Mouse (Mus musculus) midbrain, embryonic 16.5 days (tissue): ENCODE data around the gene Gm19668. TPM values are rescaled to one million over a fixed set of nuclear protein-coding genes. Genes with fewer than 3 reads are reported as not detected.
"Not testable (repeated sequence)": the region's sequence is repeated elsewhere in the genome, so short reads cannot be mapped to it uniquely, and the experiment has no call there.

ENCODE experiments used
- ATAC-seq: fragments of 200-750 bp; cut with Nextera tagmentation; 2 replicates; pipeline ENCODE4 v1.8.0; 2017; ENCODE audit warnings: moderate TSS enrichment
- H3K27ac ChIP-seq: fragments of 300-500 bp; sonication (generic); 2 replicates; pipeline ENCODE4 v1.5.1; 2014; ENCODE audit warnings: mild to moderate bottlenecking, low read length, mixed read lengths
- H3K27me3 ChIP-seq: fragments of 300-500 bp; sonication (generic); 2 replicates; pipeline ENCODE4 v1.6.1; 2014; ENCODE audit warnings: low read depth, low read length, mixed read lengths; ENCODE audit not compliant: control insufficient read depth, insufficient read depth
- H3K36me3 ChIP-seq: fragments of 300-500 bp; sonication (generic); 2 replicates; pipeline ENCODE4 v1.6.1; 2014; ENCODE audit warnings: mild to moderate bottlenecking, low read length, moderate library complexity, mixed read lengths; ENCODE audit not compliant: control insufficient read depth, insufficient read depth
- H3K4me1 ChIP-seq: fragments of 300-500 bp; sonication (generic); 2 replicates; pipeline ENCODE4 v1.6.1; 2014; ENCODE audit warnings: mild to moderate bottlenecking, low read length, mixed read lengths; ENCODE audit not compliant: control insufficient read depth, insufficient read depth
- H3K4me2 ChIP-seq: fragments of 300-500 bp; sonication (generic); 2 replicates; pipeline ENCODE4 v1.6.1; 2014; ENCODE audit warnings: mild to moderate bottlenecking, low read length, mixed read lengths
- H3K4me3 ChIP-seq: fragments of 300-500 bp; sonication (generic); 2 replicates; pipeline ENCODE4 v1.5.1; 2014; ENCODE audit warnings: low read depth, mild to moderate bottlenecking, low read length, moderate library complexity, mixed read lengths
- H3K9ac ChIP-seq: fragments of 300-500 bp; sonication (generic); 2 replicates; pipeline ENCODE4 v1.6.1; 2014; ENCODE audit warnings: low read depth, low read length, mixed read lengths
- H3K9me3 ChIP-seq: fragments of 300-500 bp; sonication (generic); replicated peaks from 2 replicates; pipeline ENCODE4 v1.6.1; 2014; ENCODE audit warnings: mild to moderate bottlenecking, low read length, mixed read lengths; ENCODE audit not compliant: control insufficient read depth, poor library complexity, severe bottlenecking
- WGBS: fragments of 180-500 bp; shearing (Covaris S2); extraction: QIAGEN DNeasy Blood & Tissue Kit; methylation state at CpG from one replicate; pipeline ENCODE4 v1.1.7; 2014; 5-methylcytosine and 5-hydroxymethylcytosine counted together
- polyA plus RNA-seq: library from polyadenylated mRNA; unstranded; fragments of >200 nt; fragmentation: Nextera tagmentation; extraction: Ambion mirVana; gene quantifications from 2 replicates; pipeline ENCODE4 v1.2.1, GENCODE M21; 2015

Gm19668 gene
- polyA plus RNA-seq, 1 experiment from 2014 or later = not detected

DNA sequence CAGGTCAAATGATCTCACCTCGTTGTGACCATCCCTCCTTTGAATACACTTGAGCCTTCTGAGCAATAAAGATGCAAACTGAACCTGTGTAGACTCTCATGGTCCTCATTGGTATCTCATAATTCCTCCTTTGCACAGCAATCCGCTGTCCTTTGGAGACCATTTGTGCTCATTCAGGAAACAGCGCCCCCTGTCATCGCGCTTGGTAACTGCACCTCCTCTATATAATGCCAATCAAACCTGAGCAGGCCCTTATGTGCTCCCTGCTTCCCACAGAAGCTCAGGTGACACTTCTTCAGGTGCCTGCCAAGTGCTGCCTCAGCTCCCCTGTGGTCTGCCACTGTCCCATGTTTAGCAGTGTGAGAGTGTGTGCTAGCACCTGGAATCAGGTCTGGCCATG, 16.6 kb upstream of the Gm19668 start:
- no peak for ATAC-seq
- Histone ChIP-seq H3K9ac (no peak overlapping the region), H3K27ac (no peak overlapping the region), H3K36me3 (no peaks in the 10 kb centered on the region), H3K27me3 (no peaks in the 10 kb centered on the region), H3K9me3 (no peaks in the 10 kb centered on the region), H3K4me3 (no peak overlapping the region), H3K4me2 (no peak overlapping the region), H3K4me1 (no peaks in the 10 kb centered on the region)
- 38% methylated on average over 5 of the region's 5 CpGs for WGBS

DNA sequence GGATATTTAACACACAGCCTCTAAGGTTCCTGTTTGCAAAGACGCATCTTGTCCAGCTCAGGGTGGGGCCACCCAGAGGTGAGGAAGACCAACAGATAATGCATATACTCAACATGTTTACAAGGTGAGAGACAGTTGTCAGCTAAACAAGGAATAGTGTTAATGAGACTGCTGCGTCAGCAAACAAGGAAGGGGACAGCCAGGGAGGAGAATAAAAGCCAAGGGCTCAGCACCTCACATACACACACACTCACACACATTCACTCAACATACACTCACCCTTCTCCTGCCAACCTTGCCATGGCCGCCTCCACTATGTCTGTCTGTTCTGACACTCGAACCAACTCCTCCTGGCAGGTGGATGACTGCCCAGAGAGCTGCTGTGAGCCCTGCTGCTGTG, 15.4 kb upstream of the Gm19668 start, which contains the start of gene Gm2696:
Gm2696 (plus strand) TSS at position 301 of the 400 bp plus-strand sequence.
- Histone ChIP-seq H3K9ac (no peak within 1 kb of the TSS), H3K36me3 (no peaks in the 10 kb centered on the region), H3K4me2 (no peak within 1 kb of the TSS), H3K4me3 (no peak within 1 kb of the TSS), H3K27me3 (no peaks in the 10 kb centered on the region), H3K27ac (no peak within 1 kb of the TSS), H3K4me1 (no peaks in the 10 kb centered on the region), H3K9me3 (no peaks in the 10 kb centered on the region)
- ATAC-seq = no peak
- WGBS = 62% methylated on average over 4 of the region's 4 CpGs

DNA sequence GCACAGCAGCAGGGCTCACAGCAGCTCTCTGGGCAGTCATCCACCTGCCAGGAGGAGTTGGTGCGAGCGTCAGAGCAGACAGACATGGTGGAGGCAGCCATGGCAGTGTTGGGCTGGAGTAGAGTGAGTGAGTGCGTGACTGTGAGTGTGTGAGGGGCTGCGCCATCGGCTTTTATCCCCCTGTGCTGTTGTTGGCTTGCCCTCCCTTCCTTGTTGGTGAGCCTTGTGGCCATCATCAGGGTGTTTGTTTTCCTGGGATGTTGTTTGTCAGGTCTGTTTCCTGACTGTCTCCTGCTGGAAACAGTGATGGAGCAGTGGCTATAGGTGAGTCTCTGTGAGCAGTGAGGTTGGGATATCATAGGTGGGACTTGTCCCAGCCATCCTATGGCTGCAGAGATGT, 12.8 kb upstream of the Gm19668 start, which contains the start of gene Gm9507:
Gm9507 (minus strand) TSS at position 101 of the 400 bp plus-strand sequence.
- Histone ChIP-seq H3K4me2 (no peak within 1 kb of the TSS), H3K27me3 (no peaks in the 10 kb centered on the region), H3K9me3 (no peaks in the 10 kb centered on the region), H3K36me3 (no peaks in the 10 kb centered on the region), H3K4me1 (no peaks in the 10 kb centered on the region), H3K9ac (no peak within 1 kb of the TSS), H3K27ac (no peak within 1 kb of the TSS), H3K4me3 (no peak within 1 kb of the TSS)
- no peak for ATAC-seq
- 69% methylated on average over 5 of the region's 5 CpGs for WGBS

DNA sequence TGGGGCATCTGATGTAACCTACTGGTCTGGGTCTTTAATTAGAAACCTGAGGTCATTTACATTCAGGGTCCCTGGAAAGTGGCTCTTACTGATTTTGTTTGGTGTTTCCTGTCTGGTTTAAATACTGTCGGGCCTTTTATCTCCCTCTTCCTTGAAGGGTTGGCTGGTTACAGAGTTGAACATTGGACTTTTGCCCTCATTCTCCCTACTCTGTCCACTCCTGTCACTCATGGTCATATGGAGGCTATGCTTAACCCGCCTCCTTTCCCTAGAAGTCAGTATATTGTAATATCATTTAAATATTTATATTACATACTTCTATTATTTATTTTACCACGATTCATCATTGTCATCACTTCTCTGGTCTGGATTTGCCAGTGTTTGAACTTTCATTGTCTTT, 5.2 kb upstream of the Gm19668 start:
- no peak overlapping the region for H3K9ac ChIP-seq
- H3K4me1 ChIP-seq = no peaks in the 10 kb centered on the region
- H3K9me3 ChIP-seq = no peaks in the 10 kb centered on the region
- no peak overlapping the region for H3K4me3 ChIP-seq
- ATAC-seq = no peak
- no peak overlapping the region for H3K4me2 ChIP-seq
- no peak overlapping the region for H3K27ac ChIP-seq
- H3K36me3 ChIP-seq = no peaks in the 10 kb centered on the region
- WGBS = 85% methylated on average over 3 of the region's 3 CpGs
- H3K27me3 ChIP-seq = no peaks in the 10 kb centered on the region

DNA sequence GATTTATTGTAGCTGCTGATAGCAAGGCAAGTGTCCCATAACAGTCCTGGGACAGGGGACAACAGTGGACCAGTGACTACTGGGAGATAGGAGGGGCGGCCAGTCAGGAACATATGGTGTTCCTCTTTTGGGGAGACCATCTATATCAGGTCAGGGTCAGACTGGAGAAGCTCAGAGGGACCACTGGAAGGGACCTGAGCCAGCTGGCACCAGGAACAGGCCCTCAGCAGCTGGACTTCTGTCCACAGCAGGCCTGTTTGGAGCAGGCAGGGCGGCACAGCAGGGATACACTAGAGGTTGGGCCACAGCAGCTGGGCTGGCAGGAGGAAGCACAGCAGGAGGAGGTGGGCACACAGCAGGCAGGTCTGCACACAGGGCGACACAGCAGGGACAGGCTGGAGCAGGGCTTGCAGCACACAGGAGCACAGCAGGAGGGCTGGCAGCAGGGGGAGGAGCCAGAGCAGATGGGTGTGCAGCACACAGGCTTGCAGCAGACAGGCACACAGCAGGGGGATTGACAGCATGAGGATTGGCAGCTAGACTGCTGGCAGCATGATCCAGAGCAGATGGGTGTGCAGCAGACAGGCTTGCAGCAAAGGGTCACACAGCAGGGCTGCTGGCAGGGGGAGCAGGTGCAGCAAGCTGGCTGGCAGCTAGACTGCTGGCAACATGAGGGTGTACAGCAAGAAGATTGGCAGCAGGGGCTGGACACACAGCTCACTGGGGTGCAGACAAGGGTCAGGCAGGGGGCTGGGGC, 591 bp downstream of the Gm19668 start:
- not testable (repeated sequence) for H3K4me1 ChIP-seq, H3K9ac ChIP-seq, H3K36me3 ChIP-seq, ATAC-seq, H3K27ac ChIP-seq, H3K9me3 ChIP-seq, H3K27me3 ChIP-seq, H3K4me3 ChIP-seq, H3K4me2 ChIP-seq
- 39% methylated on average over 3 of the region's 3 CpGs for WGBS

DNA sequence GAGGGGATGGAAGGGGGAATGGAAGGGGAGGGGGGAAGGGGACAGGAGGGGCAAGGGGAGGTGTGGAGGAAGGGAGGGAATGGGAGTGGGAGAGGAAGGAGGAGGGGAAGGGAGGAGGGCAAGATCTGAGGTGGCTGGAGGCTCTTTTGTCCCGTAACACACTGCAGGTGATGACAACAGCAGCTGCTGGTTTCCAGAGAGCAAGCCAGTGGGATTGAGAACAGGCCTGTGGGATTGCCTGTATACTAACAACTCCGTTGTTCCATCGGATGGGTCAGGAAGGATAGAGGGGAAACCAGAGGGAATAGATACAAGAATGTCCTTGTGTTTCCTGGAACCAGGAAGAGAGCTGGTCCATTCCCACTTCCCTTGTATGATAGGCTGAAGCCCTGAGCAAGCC, 1.3 kb downstream of the Gm19668 start:
- no peaks in the 10 kb centered on the region for H3K9me3 ChIP-seq
- H3K27me3 ChIP-seq = no peaks in the 10 kb centered on the region
- no peaks in the 10 kb centered on the region for H3K4me1 ChIP-seq
- H3K4me3 ChIP-seq = no peak overlapping the region
- WGBS = 18% methylated on average over 3 of the region's 3 CpGs
- no peak overlapping the region for H3K27ac ChIP-seq
- no peaks in the 10 kb centered on the region for H3K36me3 ChIP-seq
- ATAC-seq = no peak
- no peak overlapping the region for H3K9ac ChIP-seq
- no peak overlapping the region for H3K4me2 ChIP-seq

DNA sequence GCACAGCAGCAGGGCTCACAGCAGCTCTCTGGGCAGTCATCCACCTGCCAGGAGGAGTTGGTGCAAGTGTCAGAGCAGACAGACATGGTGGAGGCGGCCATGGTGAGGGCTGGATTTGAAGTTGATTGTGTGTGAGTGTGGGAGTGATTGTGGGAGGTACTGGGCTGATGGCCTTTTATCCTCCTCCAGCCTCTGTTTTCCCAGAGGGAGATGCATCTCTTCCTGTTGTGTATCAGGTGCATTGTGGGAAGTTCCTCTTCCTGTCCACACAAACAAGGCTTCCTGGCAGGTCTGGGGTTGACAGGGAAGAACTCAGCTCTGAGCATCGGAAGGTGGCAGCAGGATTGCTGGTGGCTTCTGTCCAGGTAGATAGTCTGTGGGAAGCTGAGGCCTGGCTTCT, 4.0 kb downstream of the Gm19668 start, which contains the start of gene Gm9639:
Gm9639 (minus strand) TSS at position 101 of the 400 bp plus-strand sequence.
- Histone ChIP-seq H3K4me3 (no peak within 1 kb of the TSS), H3K9ac (no peak within 1 kb of the TSS), H3K36me3 (no peaks in the 10 kb centered on the region), H3K27ac (no peak within 1 kb of the TSS), H3K4me2 (no peak within 1 kb of the TSS), H3K9me3 (no peaks in the 10 kb centered on the region), H3K4me1 (no peaks in the 10 kb centered on the region), H3K27me3 (no peaks in the 10 kb centered on the region)
- WGBS = 94% methylated on average over 2 of the region's 2 CpGs
- ATAC-seq = no peak

DNA sequence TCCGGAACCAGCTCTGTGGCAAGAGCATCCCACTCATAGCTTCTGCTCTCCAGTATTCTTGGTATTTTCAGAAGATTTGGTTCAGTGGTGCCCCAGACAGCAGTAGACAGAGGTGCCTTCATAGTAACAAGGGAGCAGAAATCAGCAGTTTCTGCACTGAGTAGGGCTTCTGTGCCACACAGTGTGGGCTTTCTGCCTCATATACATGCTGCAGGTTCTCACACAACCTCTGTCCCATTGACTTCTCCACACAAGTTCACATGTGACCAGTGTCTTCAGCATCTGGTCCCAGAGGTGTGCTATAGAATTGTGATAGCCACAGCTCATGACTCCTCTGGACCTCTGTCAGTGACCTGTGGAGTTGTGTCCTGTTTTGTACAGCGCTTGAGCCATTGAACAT, 10.3 kb downstream of the Gm19668 start:
- ATAC-seq = no peak
- WGBS = 77% methylated on average over 2 of the region's 2 CpGs

DNA sequence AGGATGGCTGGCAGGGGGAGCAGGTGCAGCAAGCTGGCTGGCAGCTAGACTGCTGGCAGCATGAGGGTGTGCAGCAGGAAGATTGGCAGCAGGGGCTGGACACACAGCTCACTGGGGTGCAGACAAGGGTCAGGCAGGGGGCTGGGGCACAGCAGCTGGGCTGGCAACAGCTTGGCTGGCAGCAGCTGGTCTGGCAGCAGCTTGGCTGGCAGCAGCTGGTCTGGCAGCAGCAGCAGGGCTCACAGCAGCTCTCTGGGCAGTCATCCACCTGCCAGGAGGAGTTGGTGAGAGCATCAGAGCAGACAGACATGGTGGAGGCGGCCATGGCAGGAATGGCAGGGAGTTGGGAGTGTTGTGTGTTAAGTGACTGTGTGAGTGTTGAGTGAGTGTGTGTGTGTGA, 11.1 kb downstream of the Gm19668 start, which contains the start of gene Gm7137:
Gm7137 (minus strand) TSS at position 325 of the 400 bp plus-strand sequence.
- not testable (repeated sequence) for H3K36me3 ChIP-seq, H3K4me3 ChIP-seq, H3K27me3 ChIP-seq, H3K27ac ChIP-seq, H3K4me1 ChIP-seq, H3K9ac ChIP-seq, ATAC-seq, H3K4me2 ChIP-seq, H3K9me3 ChIP-seq
- WGBS = 20% methylated on average over 1 of the region's 1 CpGs

More for the DNA sequence above, 10.3 kb downstream of the Gm19668 start:
- Histone ChIP-seq H3K27me3 (no peaks in the 10 kb centered on the region), H3K27ac (no peak overlapping the region), H3K36me3 (no peaks in the 10 kb centered on the region), H3K9me3 (no peaks in the 10 kb centered on the region), H3K4me1 (no peaks in the 10 kb centered on the region), H3K4me3 (no peak overlapping the region), H3K9ac (no peak overlapping the region), H3K4me2 (no peak overlapping the region)
